Mouse (Mus musculus) intestine, postnatal 0 days (tissue): ENCODE data around the gene Dnajb8. TPM values are rescaled to one million over a fixed set of nuclear protein-coding genes. Genes with fewer than 3 reads are reported as not detected.

Experiments used
- ATAC-seq: fragments of 200-750 bp; cut with Nextera tagmentation; 2 replicates; pipeline ENCODE4 v1.8.0; 2017; ENCODE audit warnings: mild to moderate bottlenecking, moderate TSS enrichment, moderate library complexity
- H3K27ac ChIP-seq: fragments of 300-500 bp; sonication (generic); 2 replicates; pipeline ENCODE4 v1.5.1; 2014; ENCODE audit warnings: mild to moderate bottlenecking, low read depth, low read length, moderate library complexity
- H3K27me3 ChIP-seq: fragments of 300-500 bp; sonication (generic); replicated peaks from 2 replicates; pipeline ENCODE4 v1.6.1; 2014; ENCODE audit warnings: low read length, mixed read lengths; ENCODE audit not compliant: control insufficient read depth, insufficient read depth
- H3K36me3 ChIP-seq: fragments of 300-500 bp; sonication (generic); 2 replicates; pipeline ENCODE4 v1.6.1; 2014; ENCODE audit warnings: mild to moderate bottlenecking, moderate library complexity; ENCODE audit not compliant: control insufficient read depth, insufficient read depth
- H3K4me1 ChIP-seq: fragments of 300-500 bp; sonication (generic); replicated peaks from 2 replicates; pipeline ENCODE4 v1.6.1; 2014; ENCODE audit warnings: antibody characterized with exemption, low read length, mixed read lengths; ENCODE audit not compliant: control insufficient read depth, insufficient read depth
- H3K4me2 ChIP-seq: fragments of 300-500 bp; sonication (generic); replicated peaks from 2 replicates; pipeline ENCODE4 v1.6.1; 2014; ENCODE audit warnings: low read depth, mild to moderate bottlenecking, moderate library complexity
- H3K4me3 ChIP-seq: fragments of 300-500 bp; sonication (generic); 2 replicates; pipeline ENCODE4 v1.5.1; 2014; ENCODE audit warnings: low read depth, low read length
- H3K9ac ChIP-seq: fragments of 300-500 bp; sonication (generic); 2 replicates; pipeline ENCODE4 v1.6.1; 2014; ENCODE audit warnings: mild to moderate bottlenecking, low read depth, low read length
- H3K9me3 ChIP-seq: fragments of 300-500 bp; sonication (generic); 2 replicates; pipeline ENCODE4 v1.6.1; 2016; ENCODE audit warnings: mixed run types; ENCODE audit not compliant: control insufficient read depth
- CTCF ChIP-seq: sonication (generic); IDR thresholded peaks from 2 replicates; pipeline ENCODE4 v1.5.1; 2016; ENCODE audit warnings: low read depth, mild to moderate bottlenecking, control low read depth, antibody characterized with exemption, moderate library complexity
- WGBS: fragments of 180-500 bp; shearing (Covaris S2); extraction: QIAGEN DNeasy Blood & Tissue Kit; methylation state at CpG from one replicate; pipeline ENCODE4 v1.1.7; 2014; 5-methylcytosine and 5-hydroxymethylcytosine counted together
- polyA plus RNA-seq: library from polyadenylated mRNA; unstranded; fragments of >200 nt; fragmentation: Nextera tagmentation; extraction: Ambion mirVana; gene quantifications from 2 replicates; pipeline ENCODE4 v1.2.1, GENCODE M21; 2015

The Dnajb8 gene
- polyA plus RNA-seq, 1 experiment from 2014 or later, result not detected

GRCm38 (mm10) chr6:88198070-88198940, 23.8 kb upstream of the Dnajb8 start:
- under 1% methylated on average over 61 of the region's 62 CpGs for WGBS
- Histone ChIP-seq H3K4me3 (peak overlapping the region; percentile 45), H3K36me3 (no peaks in the 10 kb centered on the region), H3K9me3 (no peaks in the 10 kb centered on the region), H3K4me2 (peak overlapping the region; percentile 77), H3K4me1 (peaks cover 11% of the 10 kb centered on the region; the same call in 1 of the 2 replicates), H3K9ac (no peak overlapping the region), H3K27ac (no peak overlapping the region; the same call in 1 of the 2 replicates), H3K27me3 (peaks cover 100% of the 10 kb centered on the region)
- no peak for TF ChIP-seq CTCF
- ATAC-seq, result no peak

GRCm38 (mm10) chr6:88199001-88199717, 22.9 kb upstream of the Dnajb8 start:
- no peaks in the 10 kb centered on the region for H3K9me3 ChIP-seq
- no peak for TF ChIP-seq CTCF
- no peak for ATAC-seq
- no peak overlapping the region for H3K9ac ChIP-seq
- H3K4me3 ChIP-seq, result peak overlapping the region; percentile 45
- no peak overlapping the region; the same call in 1 of the 2 replicates for H3K27ac ChIP-seq
- H3K27me3 ChIP-seq, result peaks cover 100% of the 10 kb centered on the region
- peaks cover 5% of the 10 kb centered on the region; the same call in 1 of the 2 replicates for H3K4me1 ChIP-seq
- WGBS, result 2% methylated on average over 39 of the region's 39 CpGs
- no peaks in the 10 kb centered on the region for H3K36me3 ChIP-seq
- H3K4me2 ChIP-seq, result peak overlapping the region; percentile 77

- no peaks in the 10 kb centered on the region for H3K36me3 ChIP-seq
- no peak for TF ChIP-seq CTCF
- H3K9ac ChIP-seq, result no peak overlapping the region
- no peak for ATAC-seq
- H3K4me2 ChIP-seq, result peak overlapping the region; percentile 77
- peak overlapping the region; percentile 45 for H3K4me3 ChIP-seq
- 9% methylated on average over 50 of the region's 50 CpGs for WGBS
- H3K27ac ChIP-seq, result no peak overlapping the region
- H3K27me3 ChIP-seq, result peaks cover 100% of the 10 kb centered on the region
- no peaks in the 10 kb centered on the region for H3K9me3 ChIP-seq
- H3K4me1 ChIP-seq, result peaks cover 4% of the 10 kb centered on the region; the same call in 1 of the 2 replicates
Measured at GRCm38 (mm10) chr6:88199718-88200692, 22.1 kb upstream of the Dnajb8 start.

- H3K27me3 ChIP-seq, result peaks cover 96% of the 10 kb centered on the region
- ATAC-seq, result no peak
- no peak overlapping the region for H3K9ac ChIP-seq
- peaks cover 4% of the 10 kb centered on the region; the same call in 1 of the 2 replicates for H3K4me1 ChIP-seq
- no peaks in the 10 kb centered on the region for H3K36me3 ChIP-seq
- no peak overlapping the region for H3K27ac ChIP-seq
- no peaks in the 10 kb centered on the region for H3K9me3 ChIP-seq
- no peak for TF ChIP-seq CTCF
- H3K4me3 ChIP-seq, result no peak overlapping the region
- 30% methylated on average over 20 of the region's 20 CpGs for WGBS
- H3K4me2 ChIP-seq, result no peak overlapping the region
Measured at GRCm38 (mm10) chr6:88200693-88201609, 21.1 kb upstream of the Dnajb8 start.
